Mouse (Mus musculus) intestine, embryonic 16.5 days (tissue): ENCODE results near the gene Fars2. TPM values are rescaled to one million over a fixed set of nuclear protein-coding genes. Genes with fewer than 3 reads are reported as not detected.
"Not testable (repeated sequence)": the region's sequence is repeated elsewhere in the genome, so short reads cannot be mapped to it uniquely, and the experiment has no call there.

ENCODE experiments used
- ATAC-seq: fragments of 200-750 bp; cut with Nextera tagmentation; 2 replicates; pipeline ENCODE4 v1.8.0; 2017; ENCODE audit warnings: moderate TSS enrichment, moderate library complexity
- H3K27ac ChIP-seq: fragments of 300-500 bp; sonication (generic); 2 replicates; pipeline ENCODE4 v1.5.1; 2014; ENCODE audit warnings: mild to moderate bottlenecking, low read length
- H3K27me3 ChIP-seq: fragments of 300-500 bp; sonication (generic); replicated peaks from 2 replicates; pipeline ENCODE4 v1.6.1; 2014; ENCODE audit warnings: low read length, control low read depth, mixed read lengths; ENCODE audit not compliant: control insufficient read depth, insufficient read depth
- H3K36me3 ChIP-seq: fragments of 300-500 bp; sonication (generic); 2 replicates; pipeline ENCODE4 v1.6.1; 2014; ENCODE audit warnings: low read length, control low read depth; ENCODE audit not compliant: control insufficient read depth, insufficient read depth
- H3K4me1 ChIP-seq: fragments of 300-500 bp; sonication (generic); 2 replicates; pipeline ENCODE4 v1.6.1; 2014; ENCODE audit warnings: low read length, control low read depth, mixed read lengths; ENCODE audit not compliant: control insufficient read depth, insufficient read depth
- H3K4me2 ChIP-seq: fragments of 300-500 bp; sonication (generic); 2 replicates; pipeline ENCODE4 v1.6.1; 2014; ENCODE audit warnings: low read depth, low read length, control low read depth
- H3K4me3 ChIP-seq: fragments of 300-500 bp; sonication (generic); 2 replicates; pipeline ENCODE4 v1.5.1; 2014; ENCODE audit warnings: mild to moderate bottlenecking, low read length
- H3K9ac ChIP-seq: fragments of 300-500 bp; sonication (generic); 2 replicates; pipeline ENCODE4 v1.6.1; 2014; ENCODE audit warnings: low read depth, low read length
- H3K9me3 ChIP-seq: fragments of 300-500 bp; sonication (generic); 2 replicates; pipeline ENCODE4 v1.6.1; 2016; ENCODE audit warnings: low read length, control low read depth; ENCODE audit not compliant: control insufficient read depth
- WGBS: fragments of 180-500 bp; shearing (Covaris S2); extraction: QIAGEN DNeasy Blood & Tissue Kit; methylation state at CpG from one replicate; pipeline ENCODE4 v1.1.7; 2014; 5-methylcytosine and 5-hydroxymethylcytosine counted together
- polyA plus RNA-seq: library from polyadenylated mRNA; unstranded; fragments of >200 nt; fragmentation: Nextera tagmentation; extraction: Ambion mirVana; gene quantifications from 2 replicates; pipeline ENCODE4 v1.2.1, GENCODE M21; 2015

Fars2 gene
- polyA plus RNA-seq, 1 experiment from 2014 or later, result 48.2 TPM

GRCm38 (mm10) chr13:36351529-36351928 lies 234.3 kb downstream of the Fars2 start:
- Histone ChIP-seq H3K27me3 (no peaks in the 10 kb centered on the region), H3K9me3 (no peaks in the 10 kb centered on the region), H3K27ac (no peak overlapping the region), H3K36me3 (no peaks in the 10 kb centered on the region), H3K9ac (no peak overlapping the region), H3K4me1 (no peaks in the 10 kb centered on the region), H3K4me2 (no peak overlapping the region), H3K4me3 (no peak overlapping the region)
- 63% methylated on average over 11 of the region's 11 CpGs for WGBS
- no peak for ATAC-seq

GRCm38 (mm10) chr13:36357469-36357868 lies 240.3 kb downstream of the Fars2 start:
- Histone ChIP-seq H3K36me3 (no peaks in the 10 kb centered on the region), H3K4me3 (no peak overlapping the region), H3K4me2 (no peak overlapping the region), H3K9ac (no peak overlapping the region), H3K27ac (no peak overlapping the region), H3K27me3 (no peaks in the 10 kb centered on the region), H3K9me3 (no peaks in the 10 kb centered on the region), H3K4me1 (no peaks in the 10 kb centered on the region)
- ATAC-seq, result no peak
- 76% methylated on average over 4 of the region's 4 CpGs for WGBS

- WGBS, result 91% methylated on average over 3 of the region's 3 CpGs
- no peak overlapping the region for H3K27ac ChIP-seq
- no peak overlapping the region for H3K9ac ChIP-seq
- no peaks in the 10 kb centered on the region for H3K27me3 ChIP-seq
- no peaks in the 10 kb centered on the region for H3K4me1 ChIP-seq
- H3K4me3 ChIP-seq, result no peak overlapping the region
- H3K36me3 ChIP-seq, result no peaks in the 10 kb centered on the region
- H3K9me3 ChIP-seq, result no peaks in the 10 kb centered on the region
- ATAC-seq, result no peak
- no peak overlapping the region for H3K4me2 ChIP-seq
Observed at GRCm38 (mm10) chr13:36361419-36361818, 244.2 kb downstream of the Fars2 start.

- not testable (repeated sequence) for H3K27ac ChIP-seq, H3K4me2 ChIP-seq, H3K9ac ChIP-seq, H3K36me3 ChIP-seq, H3K4me3 ChIP-seq, H3K4me1 ChIP-seq, ATAC-seq, H3K9me3 ChIP-seq, H3K27me3 ChIP-seq
- WGBS, result 99% methylated on average over 5 of the region's 5 CpGs
Observed at GRCm38 (mm10) chr13:36365719-36366118, 248.5 kb downstream of the Fars2 start.

GRCm38 (mm10) chr13:36366304-36366703 lies 249.1 kb downstream of the Fars2 start:
- Histone ChIP-seq H3K36me3 (no peaks in the 10 kb centered on the region), H3K27me3 (no peaks in the 10 kb centered on the region), H3K4me1 (no peaks in the 10 kb centered on the region), H3K9me3 (no peaks in the 10 kb centered on the region), H3K4me2 (no peak overlapping the region), H3K9ac (no peak overlapping the region), H3K4me3 (no peak overlapping the region), H3K27ac (no peak overlapping the region)
- 88% methylated on average over 6 of the region's 6 CpGs for WGBS
- no peak for ATAC-seq

- ATAC-seq, result no peak
- no peak overlapping the region for H3K4me3 ChIP-seq
- no peaks in the 10 kb centered on the region for H3K27me3 ChIP-seq
- H3K36me3 ChIP-seq, result no peaks in the 10 kb centered on the region
- H3K4me1 ChIP-seq, result no peaks in the 10 kb centered on the region
- no peak overlapping the region for H3K27ac ChIP-seq
- no peaks in the 10 kb centered on the region for H3K9me3 ChIP-seq
- no peak overlapping the region for H3K4me2 ChIP-seq
- H3K9ac ChIP-seq, result no peak overlapping the region
Observed at GRCm38 (mm10) chr13:36367712-36368491, 250.7 kb downstream of the Fars2 start.

GRCm38 (mm10) chr13:36368799-36369198 lies 251.6 kb downstream of the Fars2 start:
- Histone ChIP-seq H3K4me2 (no peak overlapping the region), H3K36me3 (no peaks in the 10 kb centered on the region), H3K27ac (no peak overlapping the region), H3K9ac (no peak overlapping the region), H3K27me3 (no peaks in the 10 kb centered on the region), H3K4me1 (no peaks in the 10 kb centered on the region), H3K4me3 (no peak overlapping the region), H3K9me3 (no peaks in the 10 kb centered on the region)
- 64% methylated on average over 3 of the region's 3 CpGs for WGBS
- ATAC-seq, result no peak

- ATAC-seq, result no peak
- H3K27me3 ChIP-seq, result no peaks in the 10 kb centered on the region
- no peak overlapping the region for H3K4me2 ChIP-seq
- H3K9ac ChIP-seq, result no peak overlapping the region
- no peak overlapping the region for H3K27ac ChIP-seq
- no peaks in the 10 kb centered on the region for H3K4me1 ChIP-seq
- no peaks in the 10 kb centered on the region for H3K9me3 ChIP-seq
- H3K4me3 ChIP-seq, result no peak overlapping the region
- no peaks in the 10 kb centered on the region for H3K36me3 ChIP-seq
- WGBS, result 70% methylated on average over 11 of the region's 11 CpGs
Observed at GRCm38 (mm10) chr13:36369400-36369799, 252.2 kb downstream of the Fars2 start.

- no peaks in the 10 kb centered on the region for H3K9me3 ChIP-seq
- H3K27ac ChIP-seq, result no peak overlapping the region
- no peaks in the 10 kb centered on the region for H3K36me3 ChIP-seq
- ATAC-seq, result peak; percentile 56; the same call in 1 of the 2 replicates
- no peak overlapping the region for H3K9ac ChIP-seq
- H3K4me2 ChIP-seq, result no peak overlapping the region
- 69% methylated on average over 2 of the region's 2 CpGs for WGBS
- H3K4me3 ChIP-seq, result no peak overlapping the region
- H3K27me3 ChIP-seq, result no peaks in the 10 kb centered on the region
- no peaks in the 10 kb centered on the region for H3K4me1 ChIP-seq
Observed at GRCm38 (mm10) chr13:36383236-36383635, 266.0 kb downstream of the Fars2 start.

GRCm38 (mm10) chr13:36386074-36386473 lies 268.9 kb downstream of the Fars2 start:
- Histone ChIP-seq H3K9ac (no peak overlapping the region), H3K27me3 (no peaks in the 10 kb centered on the region), H3K9me3 (no peaks in the 10 kb centered on the region), H3K4me1 (no peaks in the 10 kb centered on the region), H3K4me3 (no peak overlapping the region), H3K4me2 (no peak overlapping the region), H3K36me3 (no peaks in the 10 kb centered on the region), H3K27ac (no peak overlapping the region)
- ATAC-seq, result no peak
- 78% methylated on average over 5 of the region's 5 CpGs for WGBS
